Mouse (Mus musculus) brain, adult 2 months (tissue): ENCODE measurements around the gene Gm2012.
"Not testable (repeated sequence)": the region's sequence is repeated elsewhere in the genome, so short reads cannot be mapped to it uniquely, and the experiment has no call there.

Experiments
- DNase-seq: peaks from one replicate; pipeline ENCODE4 v3.0.0; 2011; ENCODE audit warnings: low read depth, low spot score

Gm2012 gene

DNA sequence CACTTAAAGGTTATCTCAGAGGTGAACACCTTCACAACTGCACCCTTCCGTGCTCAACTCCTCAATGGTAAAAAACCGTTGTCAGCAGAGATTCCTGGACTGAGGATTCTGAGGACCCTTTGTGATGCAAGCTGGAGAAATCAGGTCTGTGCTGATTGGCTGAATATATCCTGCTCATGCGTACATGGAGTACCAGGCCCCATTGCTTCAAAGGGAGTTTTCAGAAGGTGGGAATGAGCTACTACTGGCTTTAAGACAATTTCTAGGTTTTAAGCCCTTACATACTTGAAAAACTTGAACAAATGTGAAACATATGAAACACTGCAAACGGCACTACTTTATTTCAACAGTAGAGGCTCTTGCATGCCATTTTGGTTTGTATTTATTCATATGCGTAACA, at the start of gene Gm2012:
TSS of gene Gm2012 (minus strand) at position 101 of the 400 bp plus-strand sequence.
- DNase-seq = not testable (repeated sequence)

DNA sequence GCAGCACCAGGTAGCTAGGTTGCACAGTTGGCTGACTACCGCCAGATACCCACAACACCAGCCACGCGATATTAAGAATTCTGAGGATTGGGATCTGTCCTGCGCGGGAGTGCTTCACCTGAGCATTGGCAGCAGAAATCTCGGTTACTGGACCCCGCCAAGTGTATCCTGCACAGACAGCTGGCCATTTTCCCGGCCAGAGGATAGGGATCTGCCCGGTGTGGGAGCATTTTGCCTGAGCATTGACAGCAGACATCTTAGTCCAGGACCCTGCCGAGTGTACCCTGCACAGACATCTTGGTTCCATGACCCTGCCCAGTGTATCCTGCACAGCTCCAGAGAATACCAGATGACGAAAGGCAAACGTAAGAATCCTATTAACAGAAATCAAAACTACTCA, 72.0 kb downstream of the Gm2012 start:
- not testable (repeated sequence) for DNase-seq
